Mouse (Mus musculus) naive thymus-derived CD4-positive, alpha-beta T cell, adult 5 months (primary cell): ENCODE data around the gene Cct7. TPM values are rescaled to one million over a fixed set of nuclear protein-coding genes. Genes with fewer than 3 reads are reported as not detected.

Experiments used
- polyA plus RNA-seq: library from polyadenylated mRNA; unstranded; fragments of 100-300 nt; shearing (Covaris generic); gene quantifications from one replicate; pipeline ENCODE4 v1.2.1, GENCODE M21; 2017

The Cct7 gene
- polyA plus RNA-seq = 313 TPM

DNA sequence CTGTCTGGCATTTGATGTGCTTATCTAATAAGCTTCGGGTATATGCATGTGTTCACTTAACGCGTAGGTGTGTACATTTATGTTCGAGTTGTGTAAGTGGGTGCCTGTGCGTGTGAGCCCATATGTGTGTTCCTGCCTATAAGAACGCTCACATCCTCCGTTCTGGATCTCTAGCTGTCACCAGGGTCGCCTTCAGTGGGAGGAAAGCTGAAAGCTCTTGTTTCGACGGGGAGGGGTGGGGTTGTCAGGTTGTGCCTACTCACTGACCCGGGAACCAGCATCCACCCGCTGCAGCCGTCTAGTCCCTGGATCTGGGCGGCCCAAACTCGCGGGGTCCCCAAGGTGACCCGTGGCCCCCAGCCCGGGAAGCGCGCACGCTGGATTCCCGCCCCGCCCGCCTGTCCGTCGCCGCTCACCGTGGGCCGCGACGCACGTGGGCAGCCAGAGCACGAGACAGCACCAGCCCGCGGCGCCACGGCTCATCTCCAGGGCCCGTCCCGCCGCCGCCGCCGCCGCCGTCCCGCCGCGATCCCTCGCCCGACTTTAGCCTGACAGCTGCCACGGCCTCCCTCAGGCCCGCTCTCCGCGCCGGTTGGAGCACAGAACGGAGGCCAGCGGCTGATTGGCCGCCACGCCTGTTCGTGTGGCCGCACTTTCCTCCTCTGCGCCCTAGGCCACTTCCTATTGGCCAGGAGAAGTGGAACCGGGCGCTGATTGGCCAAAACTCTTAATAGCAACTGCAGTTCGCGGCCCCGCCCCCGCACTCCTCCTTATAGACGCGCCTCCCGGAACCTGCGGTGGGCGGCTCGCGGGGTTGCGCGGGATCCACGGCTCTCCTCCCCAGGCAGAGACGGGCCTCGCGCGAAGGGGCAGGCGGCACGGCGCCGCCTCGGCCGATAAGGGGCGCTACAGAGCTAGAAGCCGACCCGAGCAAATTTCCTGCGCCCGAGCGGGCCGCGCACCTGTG lies at the start of gene Cct7:
Gene Cct7 (plus strand): TSS at position 818 of the 967 bp plus-strand sequence.

DNA sequence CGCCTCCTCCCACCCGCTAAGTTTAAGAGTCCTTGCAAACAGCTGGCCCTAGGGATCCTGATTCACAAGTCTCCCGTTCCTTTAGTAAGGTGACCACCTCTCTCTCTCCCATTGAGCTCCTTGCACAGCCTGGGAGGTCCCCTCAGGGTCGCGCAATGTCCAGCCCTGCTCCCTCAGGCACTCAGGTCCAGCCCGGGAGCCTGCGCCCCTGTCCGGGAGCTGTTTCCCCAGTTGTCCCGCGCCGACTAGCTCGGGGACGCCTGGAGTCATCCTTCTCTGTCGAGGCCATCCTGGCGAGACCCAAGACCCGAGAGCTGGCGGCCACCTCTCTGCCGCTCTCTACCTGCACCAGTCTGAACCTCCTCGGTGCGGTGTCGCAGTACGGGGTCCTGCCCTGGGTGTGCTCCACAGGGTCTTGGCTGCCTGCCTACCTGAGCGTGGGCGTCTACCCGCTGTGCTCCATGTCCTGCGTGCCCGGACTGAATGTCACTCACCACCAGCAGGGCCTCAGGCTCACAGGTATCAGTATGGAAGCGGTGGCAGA lies 27.4 kb upstream of the Cct7 start, which contains the start of gene Noto:
Gene Noto (plus strand): TSS at position 51 of the 544 bp plus-strand sequence.

DNA sequence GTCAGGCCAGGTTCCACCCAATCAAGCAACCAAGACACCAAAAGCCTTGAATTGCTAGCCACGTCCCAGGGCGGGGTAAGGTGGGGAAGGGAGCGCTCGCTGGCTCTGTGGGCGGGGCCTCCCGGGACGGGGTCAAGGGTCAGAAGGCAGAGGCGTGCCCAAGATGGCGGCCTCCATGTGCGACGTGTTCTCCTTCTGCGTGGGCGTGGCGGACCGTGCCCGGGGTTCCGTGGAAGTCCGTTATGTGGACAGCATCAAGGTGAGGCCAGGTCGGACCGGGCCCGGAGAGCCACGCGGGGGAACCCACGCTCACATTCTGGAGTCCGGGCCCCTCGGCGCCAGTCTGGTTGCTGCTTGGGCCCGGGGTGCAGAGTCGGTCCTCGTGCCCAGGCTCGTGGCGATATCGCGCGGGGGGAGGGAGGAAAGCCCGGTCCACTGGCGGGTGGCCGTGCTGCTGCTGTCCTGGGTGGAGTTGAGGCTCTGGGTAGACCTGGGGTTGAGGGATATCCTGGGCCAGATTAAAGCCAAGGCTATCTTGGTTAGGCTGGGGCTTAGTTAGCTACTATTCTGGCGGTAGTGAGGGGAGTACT lies 19.4 kb upstream of the Cct7 start, which contains the start of gene Smyd5:
Gene Smyd5 (plus strand): TSS at position 148 of the 590 bp plus-strand sequence.

DNA sequence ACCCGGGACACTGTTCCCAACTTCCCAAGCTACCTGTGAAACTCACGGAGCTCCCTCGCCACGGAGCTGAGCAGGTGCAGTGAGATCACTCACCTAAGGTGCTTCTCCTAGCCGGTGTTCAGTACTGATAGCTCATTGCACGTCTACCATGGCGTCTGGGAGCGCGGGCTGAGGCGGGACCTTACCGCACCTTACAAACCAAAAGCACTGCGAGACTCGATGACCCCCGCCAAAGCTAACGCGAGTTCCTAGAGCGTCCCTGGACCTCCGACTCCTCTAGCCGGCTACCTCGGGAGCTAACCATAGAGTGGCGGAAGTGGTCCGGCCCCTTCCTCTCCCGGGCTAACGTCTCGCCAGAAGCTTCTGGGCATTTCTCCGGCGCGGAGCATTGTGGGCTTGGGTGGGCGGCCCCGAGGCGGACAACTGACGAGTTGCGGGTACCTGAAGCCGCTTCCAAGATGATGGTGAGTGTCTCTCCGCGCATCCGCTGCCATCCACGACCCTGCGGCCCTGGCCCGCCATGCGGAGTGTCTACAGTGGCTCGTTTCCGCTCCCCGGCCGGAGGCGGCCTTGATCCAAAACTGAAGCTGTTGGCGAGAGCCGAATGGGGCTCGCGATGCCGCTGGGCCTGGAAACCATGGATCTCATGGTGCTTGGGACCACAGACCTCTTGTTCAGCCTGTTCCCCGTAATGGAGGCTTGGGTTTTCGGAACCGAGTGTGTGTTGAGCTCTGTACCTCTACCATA lies 523 bp downstream of the Cct7 start, which contains the start of gene Pradc1:
Gene Pradc1 (minus strand): TSS at position 307 of the 747 bp plus-strand sequence.

DNA sequence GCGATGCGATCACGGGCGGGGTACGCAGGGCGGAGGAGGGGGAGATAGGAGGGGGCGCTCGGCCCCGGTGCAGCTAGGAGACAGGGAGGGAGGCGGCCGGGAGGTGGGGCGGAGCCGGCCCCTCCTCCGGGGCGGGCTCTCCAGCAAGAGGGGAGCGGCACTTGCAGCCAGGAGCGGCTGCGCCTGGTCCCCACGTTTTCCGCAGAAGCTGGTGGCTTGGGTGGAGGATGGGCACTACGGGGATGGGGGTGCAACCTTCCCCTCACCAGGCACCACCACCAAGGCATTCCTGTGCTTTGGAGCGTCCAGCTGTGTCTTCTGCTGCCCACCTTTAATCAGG lies 51.6 kb downstream of the Cct7 start, which contains the start of gene Fbxo41:
Gene Fbxo41 (minus strand): TSS at position 84 of the 340 bp plus-strand sequence.

DNA sequence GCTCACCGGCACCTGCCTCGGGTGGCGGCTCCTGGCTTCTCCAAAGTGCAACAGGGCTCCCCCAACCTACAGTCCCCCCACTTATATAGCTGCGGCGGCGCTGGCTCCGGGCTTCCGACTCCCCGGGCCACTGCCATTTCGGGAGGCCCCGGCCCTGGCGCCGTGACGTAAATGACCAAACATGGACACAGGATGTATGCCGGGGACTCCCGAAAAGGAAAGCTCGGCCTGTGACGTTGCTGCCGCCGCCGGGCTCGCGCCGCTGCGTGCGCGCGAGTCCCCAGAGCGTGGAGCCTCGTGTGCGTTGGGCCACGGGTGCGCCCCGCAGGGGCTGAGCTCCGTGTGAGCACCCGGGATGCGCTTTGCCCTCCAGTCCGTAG lies 62.2 kb downstream of the Cct7 start, which contains the start of gene Egr4:
Gene Egr4 (minus strand): TSS at position 59 of the 380 bp plus-strand sequence.

Other genes with a start within 250 kb of the Cct7 start
- 1.5 TPM for gene Sfxn5, start 118.1 kb upstream of the Cct7 start, polyA plus RNA-seq
- 0.58 TPM for gene Rab11fip5, start 76.9 kb upstream of the Cct7 start, polyA plus RNA-seq
- not detected for gene Noto, start 27.6 kb upstream of the Cct7 start, polyA plus RNA-seq
- gene Smyd5, start 19.5 kb upstream of the Cct7 start, polyA plus RNA-seq = 34.2 TPM
- 20.5 TPM for gene Pradc1, start 456 bp downstream of the Cct7 start, polyA plus RNA-seq
- not detected for gene Fbxo41, start 51.5 kb downstream of the Cct7 start, polyA plus RNA-seq
- not detected for gene Egr4, start 62.1 kb downstream of the Cct7 start, polyA plus RNA-seq
- gene Alms1, start 136.0 kb downstream of the Cct7 start, polyA plus RNA-seq = 1.3 TPM